Mouse (Mus musculus) cerebellum, postnatal 14 days (tissue): ENCODE measurements around the gene Myh6.

Experiments used
- DNase-seq, 2 experiments: peaks; one replicate each; pipeline ENCODE4 v3.0.0; 2021; ENCODE audit warnings: mixed read lengths in 2 of 2

Gene Myh6

DNA sequence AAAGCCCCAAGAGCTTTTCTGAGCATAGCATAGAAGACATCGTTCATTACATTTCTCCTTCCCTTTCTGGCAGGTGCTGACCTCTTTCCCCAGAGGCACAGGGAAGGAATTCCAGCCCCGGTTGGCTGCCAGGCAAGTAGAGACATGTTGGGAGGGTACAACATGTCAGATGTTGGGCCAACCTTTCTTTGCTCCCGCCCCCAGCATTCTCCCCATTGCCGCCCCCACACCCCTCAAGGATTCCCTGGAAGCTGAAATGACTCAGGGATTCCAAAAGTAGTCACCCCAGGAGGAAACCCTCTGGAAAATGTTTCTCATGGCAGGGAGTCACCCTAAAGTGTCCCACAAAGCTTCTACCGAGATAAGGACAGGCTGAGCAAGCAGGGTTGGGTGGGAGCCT lies 36.9 kb downstream of the Myh6 start:
- DNase-seq, result no peak

DNA sequence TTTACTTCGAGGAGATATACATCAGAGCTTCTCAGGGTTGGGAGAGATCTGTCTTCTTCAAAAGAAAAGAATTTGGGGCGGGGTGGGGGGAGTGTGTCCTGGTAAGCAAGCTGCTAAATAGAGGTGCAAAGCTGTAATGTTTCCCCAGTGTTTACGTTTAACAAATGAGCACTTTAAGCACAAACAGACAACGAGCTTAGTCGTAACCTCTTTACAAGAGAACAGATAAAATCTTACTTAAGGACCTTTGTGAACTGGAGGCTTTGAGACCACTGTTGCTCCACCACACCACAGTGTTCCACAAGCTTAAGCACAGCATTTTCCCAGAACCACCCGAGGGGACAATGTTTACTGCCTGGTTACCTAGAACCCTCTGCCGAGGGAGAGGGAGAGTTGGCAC lies 39.4 kb downstream of the Myh6 start:
- no peak for DNase-seq

DNA sequence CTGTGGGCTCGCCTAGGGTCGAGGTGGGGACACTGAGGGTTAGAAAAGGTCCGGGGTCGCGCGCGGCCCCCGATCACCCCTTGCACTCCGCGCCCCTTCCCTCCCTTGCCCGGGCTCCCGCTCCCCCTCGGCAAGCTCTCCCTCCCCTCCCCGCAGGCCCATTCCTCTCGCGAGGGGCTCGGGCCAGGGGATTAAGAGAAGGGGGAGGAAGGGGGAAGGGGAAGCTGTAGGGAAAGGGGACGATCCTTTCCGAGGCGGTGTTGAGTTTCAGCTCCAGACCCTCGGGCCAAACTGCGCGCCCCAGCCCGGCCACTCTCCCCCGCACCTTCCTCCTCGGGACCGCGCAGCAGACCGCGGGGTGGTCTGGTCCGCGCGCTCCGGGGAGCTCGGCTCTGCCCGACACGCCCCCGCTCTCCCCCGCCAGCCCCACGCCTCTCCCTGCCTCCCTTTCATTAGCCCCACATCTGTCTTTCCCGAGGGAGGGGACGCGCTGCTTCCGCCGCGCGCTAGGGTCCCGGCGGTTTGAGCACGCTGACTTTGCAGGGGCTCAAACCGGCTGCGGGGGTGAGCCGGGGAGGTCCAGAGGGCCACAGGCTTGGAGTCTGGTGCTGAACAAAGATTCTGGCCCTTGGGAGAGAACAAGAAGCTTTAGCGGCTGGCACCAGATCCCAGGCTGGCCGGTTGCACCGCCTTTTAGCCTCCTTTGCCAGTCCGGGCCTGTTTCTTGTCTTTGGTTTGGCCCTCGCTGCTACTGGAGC lies 40.1 kb downstream of the Myh6 start:
- peak; percentile 42 to 52 for DNase-seq

DNA sequence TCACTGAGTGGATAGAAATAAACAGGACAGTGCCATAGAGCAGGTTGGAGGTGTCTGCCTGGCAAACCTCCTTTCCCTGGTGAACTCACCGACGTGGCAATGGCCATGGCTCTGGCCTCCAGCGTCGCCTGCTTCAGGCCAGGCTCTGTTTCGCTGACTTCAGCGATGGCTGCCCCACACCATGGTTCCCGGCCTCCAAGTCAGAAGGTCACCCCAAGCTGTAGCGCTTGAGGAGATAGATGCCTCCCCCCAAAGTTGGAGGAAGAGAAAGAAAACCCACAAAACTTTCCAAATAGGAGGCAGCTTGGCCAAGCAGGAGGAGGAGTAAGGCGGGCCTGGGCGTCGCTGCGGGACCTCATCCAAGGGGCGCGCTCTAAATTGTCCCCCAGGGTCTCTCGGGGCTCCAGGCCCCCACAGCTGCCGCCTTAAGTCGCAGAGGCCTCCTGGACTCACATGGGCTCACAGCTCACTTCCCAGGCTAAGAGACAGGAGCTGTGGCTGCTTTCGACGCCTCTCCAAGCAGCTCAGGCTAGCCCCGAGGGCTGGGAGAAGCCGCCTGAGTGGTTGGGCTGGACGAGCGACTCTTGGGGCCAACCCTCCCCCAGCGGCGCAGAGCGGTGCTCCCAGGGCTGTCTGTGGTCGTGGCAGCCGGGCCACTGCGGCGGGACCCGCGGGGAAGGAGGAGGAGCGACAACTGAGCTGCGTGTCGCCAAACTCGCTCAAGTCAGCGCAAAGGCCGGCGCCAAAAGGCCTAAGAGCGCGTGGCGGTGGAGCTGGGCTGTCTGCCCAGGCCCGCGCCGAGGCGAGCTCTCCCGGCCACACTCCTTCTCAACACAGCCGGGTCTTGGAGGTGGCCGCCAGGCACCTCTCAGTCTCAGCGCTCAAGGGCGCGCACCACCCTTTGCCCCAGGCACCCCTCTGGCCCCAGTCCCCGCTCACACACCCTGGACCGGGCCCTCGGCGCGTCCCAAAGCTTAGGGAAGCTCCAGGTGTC lies 41.1 kb downstream of the Myh6 start, which contains the start of gene Efs:
Gene Efs, minus strand, starts transcription at position 778 of the 994 bp plus-strand sequence.
- DNase-seq, result peak; percentile 74 to 77

DNA sequence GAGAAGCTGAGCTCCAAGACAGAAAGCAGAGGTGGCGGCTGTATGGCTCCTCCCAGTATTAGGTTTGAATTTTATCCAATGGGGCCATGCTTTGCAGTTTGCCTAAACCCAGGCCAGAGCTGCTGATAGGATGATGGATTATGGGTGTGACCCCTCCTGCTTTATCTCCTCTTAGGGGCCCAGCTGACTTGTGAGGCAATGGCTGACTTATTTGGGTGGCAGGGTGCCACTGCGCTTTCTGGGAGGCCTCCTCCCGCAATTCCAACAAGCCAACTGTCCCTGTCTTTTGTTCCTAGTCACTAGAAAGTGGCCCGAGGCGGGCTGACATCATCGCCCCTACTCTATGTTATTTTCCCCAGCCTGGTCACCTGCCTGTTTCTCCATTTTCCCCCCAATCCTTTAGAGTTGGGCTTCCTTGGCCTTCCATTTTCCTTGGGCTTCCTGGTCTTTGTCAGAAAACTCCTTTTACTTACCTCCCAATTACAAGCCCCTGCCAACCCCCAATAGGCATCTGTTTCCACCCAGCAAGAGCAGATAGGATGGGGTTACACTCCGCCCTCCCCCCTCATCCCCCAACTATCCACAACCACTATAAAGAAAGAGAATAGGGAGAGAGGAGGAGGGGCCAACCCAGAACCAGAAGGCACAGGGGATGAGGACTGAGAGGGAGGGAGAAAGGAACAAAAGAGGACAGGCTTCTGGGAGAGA lies 41.9 kb downstream of the Myh6 start:
- DNase-seq, result peak; percentile 41 to 58

DNA sequence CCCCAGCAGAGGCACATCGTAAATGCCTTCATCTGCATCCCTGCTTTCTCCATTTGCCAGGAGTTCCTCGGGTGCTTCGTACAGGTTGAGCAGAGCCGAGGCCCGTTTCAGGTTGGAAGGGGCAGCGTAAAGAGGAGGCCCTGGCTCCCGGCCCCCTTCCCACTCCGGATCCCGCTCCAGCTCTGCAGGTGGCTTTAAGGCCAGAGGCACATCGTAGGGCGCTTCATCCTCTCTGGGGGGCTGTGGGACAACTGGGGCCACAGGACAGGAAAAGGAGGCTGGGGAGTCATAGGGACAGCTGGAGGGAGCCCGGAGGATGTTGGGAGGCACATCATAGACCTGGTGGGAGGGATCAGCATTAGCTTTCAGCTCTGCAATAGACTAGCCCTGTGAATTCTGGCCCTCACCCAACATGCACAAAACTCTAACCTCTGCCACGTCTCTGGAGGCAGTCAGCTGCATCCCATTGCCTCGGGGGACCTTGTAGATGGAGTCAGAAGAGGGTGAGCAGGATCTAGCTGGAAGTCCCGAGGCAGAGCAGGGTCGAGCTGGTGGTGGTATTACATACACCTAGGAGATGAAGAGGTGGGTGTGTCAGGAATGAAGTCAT lies 46.5 kb downstream of the Myh6 start:
- no peak for DNase-seq

DNA sequence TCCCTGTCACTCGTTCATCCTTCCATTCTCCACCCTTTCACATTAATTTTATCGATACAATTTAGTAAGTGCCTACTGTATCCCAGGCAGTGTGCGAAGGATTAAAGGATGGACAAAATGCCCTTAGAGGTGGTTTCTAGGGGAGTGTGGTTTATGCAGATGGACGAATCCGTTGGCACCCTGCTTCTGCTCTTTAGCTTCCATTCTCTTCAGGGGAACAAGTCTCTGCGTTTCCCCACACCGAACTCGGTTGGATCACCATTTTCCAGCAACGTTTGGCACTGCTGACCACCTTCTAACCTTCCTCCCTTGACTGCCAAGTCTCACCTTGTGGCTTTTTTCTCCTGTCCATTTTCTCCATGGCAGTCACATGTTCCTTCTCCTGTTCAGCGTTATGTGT lies 53.4 kb downstream of the Myh6 start:
- peak; percentile 48 to 55 for DNase-seq

DNA sequence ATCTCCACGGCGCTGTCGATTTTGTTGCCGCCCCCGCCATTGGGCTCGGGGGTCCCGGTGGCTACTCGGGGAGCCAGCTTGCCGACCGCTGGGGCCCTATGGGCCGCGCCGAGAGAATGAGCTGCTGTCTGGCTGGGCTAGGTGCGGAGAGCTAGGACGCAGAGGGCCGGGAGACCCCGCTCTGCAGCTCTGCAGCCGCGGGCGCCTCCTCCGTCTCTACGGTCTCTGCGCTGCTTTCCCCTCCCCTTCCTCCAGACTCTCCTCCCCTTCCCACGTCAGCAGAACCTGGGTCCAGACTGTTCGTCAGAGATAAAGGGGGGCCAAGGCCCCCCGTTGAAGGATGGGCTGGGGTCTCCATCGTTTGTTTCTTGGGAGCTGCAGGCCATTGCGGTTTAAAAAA lies 53.8 kb downstream of the Myh6 start, which contains the start of gene Slc22a17:
Gene Slc22a17, minus strand, starts transcription at position 247 of the 400 bp plus-strand sequence.
- DNase-seq, result peak; percentile 89

DNA sequence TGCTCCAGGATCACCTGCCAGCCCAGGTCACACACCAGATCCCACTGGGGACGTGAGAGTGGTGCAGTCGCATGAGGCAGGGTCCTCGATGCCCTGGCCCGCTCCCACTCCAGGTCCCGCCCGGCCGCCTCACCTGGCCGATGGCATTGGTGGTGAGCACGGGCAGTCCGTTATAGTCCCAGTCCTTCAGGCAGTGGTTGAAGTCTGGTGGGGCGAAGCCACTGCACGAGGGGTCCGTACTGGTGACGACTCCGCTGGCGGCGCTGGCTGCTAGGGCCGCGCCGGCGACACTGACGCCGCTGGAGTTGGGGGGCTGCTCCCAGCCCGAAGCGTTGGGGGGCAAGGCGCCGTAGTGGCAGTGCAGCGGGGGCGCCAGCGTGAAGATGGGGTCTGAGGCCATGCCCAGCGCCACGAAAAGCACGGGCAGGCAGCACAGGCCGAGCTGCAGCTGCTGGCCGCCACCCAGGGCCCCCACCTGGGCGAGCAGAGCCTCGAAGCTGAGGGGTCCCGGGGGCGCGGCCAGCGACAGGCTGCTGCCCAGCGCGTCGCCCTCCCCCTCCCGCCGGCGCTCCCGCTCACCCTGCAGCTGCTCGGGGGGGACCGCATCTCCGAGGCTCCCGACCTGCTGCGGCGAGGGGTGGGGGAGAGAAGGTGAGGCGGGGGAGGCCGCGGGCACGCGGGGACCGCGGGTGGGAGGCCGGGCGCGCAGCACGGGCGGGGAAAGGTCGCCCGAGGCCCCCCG lies 54.4 kb downstream of the Myh6 start:
- DNase-seq, result peak; percentile 70 to 80

DNA sequence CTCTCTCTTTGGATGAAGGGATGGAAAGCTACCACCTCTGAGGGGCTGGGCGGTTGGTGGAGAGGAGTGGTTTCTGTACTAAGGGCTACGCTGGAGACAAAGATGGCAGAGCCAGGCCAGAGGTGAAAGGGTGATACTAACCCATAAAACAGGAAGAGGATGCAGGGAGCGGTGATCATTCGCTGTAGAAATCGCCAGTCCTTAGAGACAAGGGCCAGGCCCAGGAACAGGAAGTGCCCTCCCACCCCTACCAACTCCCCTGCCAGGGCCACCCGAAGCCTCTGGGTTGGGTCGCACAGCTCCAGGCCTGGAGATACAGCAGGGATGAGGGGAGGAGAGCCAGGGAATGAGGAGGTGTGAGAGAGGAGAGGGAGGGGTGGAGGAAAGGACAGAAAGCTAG lies 58.0 kb downstream of the Myh6 start:
- DNase-seq, result no peak

DNA sequence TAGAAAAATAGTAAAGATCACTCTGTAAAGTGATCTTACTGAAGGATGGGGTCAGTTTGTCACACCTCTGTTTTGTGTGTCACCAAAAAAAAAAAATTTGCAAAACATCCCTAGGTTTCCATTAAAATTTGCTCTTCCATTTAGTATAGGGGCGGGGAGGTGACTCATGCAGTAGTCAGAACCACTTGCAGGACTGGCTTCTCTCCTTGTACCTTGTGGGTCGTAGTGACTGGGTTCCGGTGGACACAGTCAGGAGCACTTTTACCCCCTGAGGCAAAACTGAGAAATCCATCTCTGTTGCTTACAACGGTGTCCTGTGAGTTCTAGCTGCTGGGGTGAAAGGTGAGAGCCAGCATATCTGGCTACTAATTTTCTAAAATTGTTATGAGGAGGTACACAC lies 63.1 kb downstream of the Myh6 start:
- DNase-seq, result no peak

DNA sequence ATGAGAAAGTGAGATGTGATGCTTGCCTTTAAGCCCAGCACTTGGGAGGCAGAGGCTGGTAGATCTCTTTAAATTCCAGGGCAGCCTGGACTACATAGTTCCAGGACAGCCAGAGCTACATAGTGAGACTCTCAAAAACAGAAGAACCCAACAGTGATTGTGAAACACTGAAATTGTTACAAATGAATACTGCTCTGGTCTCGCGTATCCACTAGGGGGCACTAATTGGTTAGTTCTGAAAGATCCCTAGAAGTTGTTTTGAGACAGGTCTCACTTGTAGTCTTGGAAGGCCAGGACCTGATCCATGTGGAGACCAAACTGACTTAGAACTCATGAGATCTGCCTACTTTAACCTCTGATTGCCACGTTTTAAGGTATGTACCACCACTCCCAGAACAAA lies 66.3 kb downstream of the Myh6 start:
- DNase-seq, result peak; percentile 82 to 83

DNA sequence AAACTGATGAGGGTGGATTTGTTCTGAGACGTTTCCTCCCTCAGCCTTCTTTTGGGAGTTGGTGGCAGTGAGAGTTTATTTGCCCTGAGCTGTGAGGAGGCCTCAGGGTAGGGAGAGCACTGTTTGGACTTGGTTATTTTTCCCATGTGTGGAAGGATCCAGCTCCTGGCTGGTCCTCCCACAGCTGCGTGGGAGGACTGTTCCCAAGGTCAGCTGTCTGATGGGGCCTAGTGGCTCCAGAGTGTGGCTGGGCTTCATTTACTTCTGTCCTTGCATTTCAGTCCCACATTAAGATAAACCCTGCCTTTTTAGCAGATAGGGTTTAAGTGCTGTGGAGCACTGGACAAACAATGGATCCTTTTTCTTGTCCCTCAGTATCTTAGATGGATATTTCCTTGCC lies 69.3 kb downstream of the Myh6 start:
- no peak for DNase-seq

DNA sequence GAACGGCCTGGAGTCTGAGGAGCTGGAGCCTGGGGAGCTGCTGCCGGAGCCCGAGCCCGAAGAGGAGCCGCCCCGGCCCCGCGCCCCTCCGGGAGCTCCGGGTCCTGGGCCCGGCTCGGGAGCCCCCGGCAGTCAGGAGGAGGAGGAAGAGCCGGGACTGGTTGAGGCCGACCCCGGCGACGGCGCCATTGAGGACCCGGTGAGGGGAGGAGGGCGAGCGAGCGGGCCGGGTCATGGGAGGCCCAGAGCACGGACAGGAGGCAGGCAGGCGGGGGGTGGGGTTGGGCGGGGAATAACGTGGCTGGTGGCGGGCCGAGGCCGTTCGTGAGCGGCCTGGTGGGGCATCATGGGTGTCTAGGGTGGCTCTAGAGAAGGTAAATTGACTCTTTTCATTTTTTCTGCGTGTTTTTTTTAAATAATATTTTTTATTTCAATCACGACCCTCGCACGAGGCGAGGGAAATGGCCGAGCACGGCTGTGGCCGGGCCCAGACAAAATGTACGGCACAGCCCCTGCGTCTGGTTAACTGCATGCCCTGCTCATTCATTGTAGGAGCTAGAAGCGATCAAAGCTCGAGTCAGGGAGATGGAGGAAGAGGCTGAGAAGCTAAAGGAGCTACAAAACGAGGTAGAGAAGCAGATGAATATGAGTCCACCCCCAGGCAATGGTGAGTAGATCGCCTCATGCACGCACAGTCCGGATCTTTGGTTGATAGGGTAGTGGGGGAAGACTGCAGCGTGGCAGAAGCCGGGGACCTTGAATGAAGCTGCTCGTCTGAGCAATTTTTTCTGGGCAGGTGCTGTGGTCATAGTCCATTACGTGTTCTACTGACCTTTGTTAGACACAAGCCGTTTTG lies 72.2 kb downstream of the Myh6 start:
- peak; percentile 79 for DNase-seq

DNA sequence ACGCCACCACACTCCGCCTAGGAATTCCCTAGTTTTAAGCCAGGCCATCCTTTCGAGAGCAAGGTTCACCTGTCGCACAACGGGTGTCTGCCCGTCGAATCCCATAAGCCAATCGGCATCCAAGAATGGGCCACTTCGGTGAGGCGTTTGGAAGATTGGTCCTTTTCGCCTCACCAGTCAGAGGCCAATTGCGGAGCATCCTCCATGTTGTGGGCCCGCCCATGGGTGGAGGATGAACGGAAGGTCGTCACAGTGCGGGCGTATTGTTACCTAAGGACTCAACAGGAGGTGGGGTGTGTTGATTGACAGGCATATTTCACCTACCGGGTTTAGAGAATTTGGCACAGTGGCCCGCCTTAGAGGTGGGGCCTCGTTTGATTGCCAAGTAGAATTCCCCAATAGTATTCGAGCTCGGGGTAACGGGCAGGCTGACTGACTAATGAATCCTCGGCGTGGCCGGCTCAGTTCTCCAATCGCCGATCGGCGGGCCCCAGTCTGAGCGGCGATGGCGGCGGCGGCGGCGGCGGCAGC lies 73.0 kb downstream of the Myh6 start:
- peak; percentile 97 to 99 for DNase-seq

DNA sequence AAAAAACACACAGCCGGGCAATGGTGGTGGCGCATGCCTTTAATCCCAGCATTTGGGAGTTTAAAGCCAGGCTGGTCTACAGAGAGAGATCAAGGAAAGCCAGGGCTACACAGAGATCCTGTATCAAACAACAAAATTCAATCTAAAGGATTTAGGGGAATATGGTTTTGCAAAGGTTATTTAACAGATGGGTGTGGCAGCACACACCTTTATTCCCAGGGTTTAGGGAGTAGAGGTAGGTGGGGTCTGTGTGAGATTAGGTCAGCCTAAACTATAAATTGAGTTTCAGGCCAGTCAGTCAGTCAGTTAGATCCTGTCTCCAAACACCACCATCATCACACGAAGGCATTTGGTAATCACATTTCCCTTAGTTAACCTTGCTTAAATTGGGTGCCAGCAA lies 74.5 kb downstream of the Myh6 start, which contains the start of gene Pabpn1:
Gene Pabpn1, plus strand, starts transcription at position 301 of the 400 bp plus-strand sequence.
- DNase-seq, result no peak
